Mouse (Mus musculus): ENCODE measurements around the gene B4galnt2.

The B4galnt2 gene

GRCm38 (mm10) chr11:95826317-95827167 is 88.1 kb downstream of the B4galnt2 start:
- no peak for DNase-seq (ENCODE audit: low read depth, low spot score)

- no peak for DNase-seq (ENCODE audit: low read depth, low spot score)
Observed at GRCm38 (mm10) chr11:95825625-95826024, 89.1 kb downstream of the B4galnt2 start.

GRCm38 (mm10) chr11:95824877-95825243 is 89.8 kb downstream of the B4galnt2 start:
- no peak for DNase-seq (ENCODE audit: low read depth, low spot score)

GRCm38 (mm10) chr11:95824071-95824876 is 90.4 kb downstream of the B4galnt2 start, which contains the start of gene Phospho1:
Gene Phospho1, plus strand, starts transcription at chr11:95824499.
- peak; percentile 93 for DNase-seq (ENCODE audit: low read depth, low spot score)

GRCm38 (mm10) chr11:95822437-95822836 is 92.3 kb downstream of the B4galnt2 start:
- DNase-seq (ENCODE audit: low read depth, low spot score), result no peak

GRCm38 (mm10) chr11:95821511-95821910 is 93.2 kb downstream of the B4galnt2 start:
- no peak for DNase-seq (ENCODE audit: low read depth, low spot score)

GRCm38 (mm10) chr11:95819138-95819537 is 95.6 kb downstream of the B4galnt2 start:
- DNase-seq (ENCODE audit: low read depth, low spot score), result no peak

Measured in mesoderm, embryonic 11.5 days (tissue).